Mouse (Mus musculus) lung, embryonic 15.5 days (tissue): ENCODE measurements around the gene Ccdc88c. TPM values are rescaled to one million over a fixed set of nuclear protein-coding genes. Genes with fewer than 3 reads are reported as not detected.

ENCODE experiments used
- ATAC-seq: fragments of 200-750 bp; cut with Nextera tagmentation; 2 replicates; pipeline ENCODE4 v1.8.0; 2017; ENCODE audit warnings: moderate number of reproducible peaks, borderline replicate concordance; ENCODE audit not compliant: low FRiP score, low TSS enrichment; ENCODE audit errors: extremely low read depth
- H3K27ac ChIP-seq: fragments of 300-500 bp; sonication (generic); 2 replicates; pipeline ENCODE4 v1.5.1; 2015; ENCODE audit warnings: moderate library complexity, mild to moderate bottlenecking, inconsistent platforms
- H3K27me3 ChIP-seq: fragments of 300-500 bp; sonication (generic); 2 replicates; pipeline ENCODE4 v1.6.1; 2015; ENCODE audit warnings: inconsistent platforms
- H3K36me3 ChIP-seq: fragments of 300-500 bp; sonication (generic); 2 replicates; pipeline ENCODE4 v1.6.1; 2015; ENCODE audit warnings: inconsistent platforms
- H3K4me1 ChIP-seq: fragments of 300-500 bp; sonication (generic); 2 replicates; pipeline ENCODE4 v1.6.1; 2015; ENCODE audit warnings: inconsistent platforms
- H3K4me2 ChIP-seq: fragments of 300-500 bp; sonication (generic); 2 replicates; pipeline ENCODE4 v1.6.1; 2015; ENCODE audit warnings: inconsistent platforms, mild to moderate bottlenecking, moderate library complexity
- H3K4me3 ChIP-seq: fragments of 300-500 bp; sonication (generic); 2 replicates; pipeline ENCODE4 v1.5.1; 2015; ENCODE audit warnings: mild to moderate bottlenecking, inconsistent platforms
- H3K9ac ChIP-seq: fragments of 300-500 bp; sonication (generic); 2 replicates; pipeline ENCODE4 v1.6.1; 2015; ENCODE audit warnings: inconsistent platforms
- H3K9me3 ChIP-seq: fragments of 300-500 bp; sonication (generic); 2 replicates; pipeline ENCODE4 v1.6.1; 2016; ENCODE audit warnings: inconsistent platforms
- WGBS: fragments of 180-500 bp; shearing (Covaris S2); methylation state at CpG from one replicate; pipeline ENCODE4 v1.1.7; 2015; 5-methylcytosine and 5-hydroxymethylcytosine counted together
- polyA plus RNA-seq: library from polyadenylated mRNA; unstranded; fragments of >200 nt; fragmentation: Nextera tagmentation; extraction: Ambion mirVana; gene quantifications from 2 replicates; pipeline ENCODE4 v1.2.1, GENCODE M21; 2015

Ccdc88c gene
- polyA plus RNA-seq, 1 experiment from 2014 or later = 17.9 TPM

- Histone ChIP-seq H3K27ac (no peak overlapping the region), H3K4me1 (peaks cover 12% of the 10 kb centered on the region), H3K9ac (no peak overlapping the region), H3K27me3 (no peaks in the 10 kb centered on the region), H3K9me3 (no peaks in the 10 kb centered on the region), H3K4me2 (no peak overlapping the region), H3K4me3 (no peak overlapping the region), H3K36me3 (peaks cover 33% of the 10 kb centered on the region)
- 79% methylated on average over 5 of the region's 5 CpGs for WGBS
- ATAC-seq = no peak
Observed at GRCm38 (mm10) chr12:100934796-100935195, 94.1 kb downstream of the Ccdc88c start.

- Histone ChIP-seq H3K4me2 (no peak overlapping the region), H3K4me3 (no peak overlapping the region), H3K27me3 (no peaks in the 10 kb centered on the region), H3K36me3 (peaks cover 44% of the 10 kb centered on the region), H3K4me1 (no peaks in the 10 kb centered on the region), H3K27ac (no peak overlapping the region), H3K9ac (no peak overlapping the region), H3K9me3 (no peaks in the 10 kb centered on the region)
- ATAC-seq = no peak
- WGBS = 95% methylated on average over 14 of the region's 14 CpGs
Observed at GRCm38 (mm10) chr12:100931653-100932052, 97.2 kb downstream of the Ccdc88c start.

- WGBS = 89% methylated on average over 9 of the region's 9 CpGs
- H3K36me3 ChIP-seq = peaks cover 36% of the 10 kb centered on the region
Observed at GRCm38 (mm10) chr12:100928286-100928685, 100.6 kb downstream of the Ccdc88c start.

GRCm38 (mm10) chr12:100925644-100926619, 102.9 kb downstream of the Ccdc88c start:
- H3K9me3 ChIP-seq = no peaks in the 10 kb centered on the region
- peaks cover 28% of the 10 kb centered on the region for H3K36me3 ChIP-seq
- no peak overlapping the region for H3K9ac ChIP-seq
- no peak overlapping the region for H3K27ac ChIP-seq
- H3K4me3 ChIP-seq = no peak overlapping the region
- no peak overlapping the region for H3K4me2 ChIP-seq
- no peaks in the 10 kb centered on the region for H3K4me1 ChIP-seq
- WGBS = 69% methylated on average over 14 of the region's 14 CpGs
- H3K27me3 ChIP-seq = no peaks in the 10 kb centered on the region
- ATAC-seq = 0 out of 2 replicates have a peak, but pooled peaks have one; percentile 10

More at GRCm38 (mm10) chr12:100928286-100928685, 100.6 kb downstream of the Ccdc88c start:
- H3K9me3 ChIP-seq = no peaks in the 10 kb centered on the region
- H3K4me3 ChIP-seq = no peak overlapping the region
- no peak for ATAC-seq
- no peak overlapping the region for H3K27ac ChIP-seq
- no peak overlapping the region for H3K4me2 ChIP-seq
- no peaks in the 10 kb centered on the region for H3K27me3 ChIP-seq
- H3K9ac ChIP-seq = no peak overlapping the region
- H3K4me1 ChIP-seq = no peaks in the 10 kb centered on the region

GRCm38 (mm10) chr12:100924646-100925339, 104.1 kb downstream of the Ccdc88c start:
- no peak overlapping the region for H3K9ac ChIP-seq
- ATAC-seq = no peak
- no peaks in the 10 kb centered on the region for H3K9me3 ChIP-seq
- no peak overlapping the region for H3K27ac ChIP-seq
- WGBS = 87% methylated on average over 15 of the region's 15 CpGs
- no peaks in the 10 kb centered on the region for H3K27me3 ChIP-seq
- H3K4me3 ChIP-seq = no peak overlapping the region
- no peak overlapping the region for H3K4me2 ChIP-seq
- H3K36me3 ChIP-seq = peaks cover 22% of the 10 kb centered on the region
- H3K4me1 ChIP-seq = no peaks in the 10 kb centered on the region

GRCm38 (mm10) chr12:100910731-100911130, 118.1 kb downstream of the Ccdc88c start:
- Histone ChIP-seq H3K4me2 (no peak overlapping the region), H3K36me3 (0 out of 2 replicates have a peak, but pooled peaks cover 7% of the 10 kb centered on the region), H3K27me3 (peaks cover 22% of the 10 kb centered on the region), H3K9ac (no peak overlapping the region), H3K27ac (no peak overlapping the region), H3K4me3 (no peak overlapping the region), H3K9me3 (no peaks in the 10 kb centered on the region), H3K4me1 (0 out of 2 replicates have a peak, but pooled peaks cover 5% of the 10 kb centered on the region)
- 74% methylated on average over 12 of the region's 12 CpGs for WGBS
- ATAC-seq = no peak

- no peak for ATAC-seq
- WGBS = 49% methylated on average over 6 of the region's 6 CpGs
- H3K4me3 ChIP-seq = no peak overlapping the region
Observed at GRCm38 (mm10) chr12:100909765-100910164, 119.1 kb downstream of the Ccdc88c start.

GRCm38 (mm10) chr12:100908298-100909034, 120.4 kb downstream of the Ccdc88c start:
- Histone ChIP-seq H3K27ac (no peak overlapping the region), H3K4me3 (peak overlapping the region; percentile 33), H3K9me3 (no peaks in the 10 kb centered on the region), H3K9ac (no peak overlapping the region), H3K27me3 (peaks cover 22% of the 10 kb centered on the region), H3K4me1 (0 out of 2 replicates have a peak, but pooled peaks cover 5% of the 10 kb centered on the region), H3K36me3 (0 out of 2 replicates have a peak, but pooled peaks cover 6% of the 10 kb centered on the region), H3K4me2 (peak overlapping the region; percentile 76)
- WGBS = 21% methylated on average over 10 of the region's 10 CpGs
- no peak for ATAC-seq

More at GRCm38 (mm10) chr12:100909765-100910164, 119.1 kb downstream of the Ccdc88c start:
- no peak overlapping the region for H3K9ac ChIP-seq
- 0 out of 2 replicates have a peak, but pooled peaks cover 6% of the 10 kb centered on the region for H3K36me3 ChIP-seq
- H3K4me1 ChIP-seq = 0 out of 2 replicates have a peak, but pooled peaks cover 5% of the 10 kb centered on the region
- peaks cover 22% of the 10 kb centered on the region for H3K27me3 ChIP-seq
- H3K9me3 ChIP-seq = no peaks in the 10 kb centered on the region
- H3K4me2 ChIP-seq = no peak overlapping the region
- H3K27ac ChIP-seq = no peak overlapping the region

GRCm38 (mm10) chr12:100907598-100908297, 121.1 kb downstream of the Ccdc88c start, which contains the start of gene Gpr68:
TSS of gene Gpr68 (minus strand) at chr12:100908198.
- no peaks in the 10 kb centered on the region for H3K36me3 ChIP-seq
- H3K9ac ChIP-seq = peak within 1 kb of the TSS; percentile 25; the same call in 1 of the 2 replicates
- WGBS = 4% methylated on average over 39 of the region's 39 CpGs
- 0 out of 2 replicates have a peak, but pooled peaks cover 5% of the 10 kb centered on the region for H3K4me1 ChIP-seq
- H3K4me3 ChIP-seq = peak within 1 kb of the TSS; percentile 33
- H3K4me2 ChIP-seq = peak within 1 kb of the TSS; percentile 76
- H3K27ac ChIP-seq = no peak within 1 kb of the TSS
- peak; percentile 48; the same call in 1 of the 2 replicates for ATAC-seq
- peaks cover 22% of the 10 kb centered on the region for H3K27me3 ChIP-seq
- no peaks in the 10 kb centered on the region for H3K9me3 ChIP-seq

- H3K4me2 ChIP-seq = no peak overlapping the region
- no peak overlapping the region for H3K27ac ChIP-seq
- WGBS = 80% methylated on average over 5 of the region's 5 CpGs
- no peaks in the 10 kb centered on the region for H3K9me3 ChIP-seq
- H3K4me1 ChIP-seq = 0 out of 2 replicates have a peak, but pooled peaks cover 5% of the 10 kb centered on the region
- H3K4me3 ChIP-seq = no peak overlapping the region
- H3K9ac ChIP-seq = no peak overlapping the region
- H3K27me3 ChIP-seq = peaks cover 27% of the 10 kb centered on the region
- H3K36me3 ChIP-seq = no peaks in the 10 kb centered on the region
- ATAC-seq = no peak
Observed at GRCm38 (mm10) chr12:100906861-100907260, 122.0 kb downstream of the Ccdc88c start.
